Mouse (Mus musculus) B cell, adult 2 months (primary cell): ENCODE data around the gene Rarres2.

Experiments
- DNase-seq, 2 experiments: peaks; one replicate each; pipeline ENCODE4 v3.0.0; 2022

The Rarres2 gene

DNA sequence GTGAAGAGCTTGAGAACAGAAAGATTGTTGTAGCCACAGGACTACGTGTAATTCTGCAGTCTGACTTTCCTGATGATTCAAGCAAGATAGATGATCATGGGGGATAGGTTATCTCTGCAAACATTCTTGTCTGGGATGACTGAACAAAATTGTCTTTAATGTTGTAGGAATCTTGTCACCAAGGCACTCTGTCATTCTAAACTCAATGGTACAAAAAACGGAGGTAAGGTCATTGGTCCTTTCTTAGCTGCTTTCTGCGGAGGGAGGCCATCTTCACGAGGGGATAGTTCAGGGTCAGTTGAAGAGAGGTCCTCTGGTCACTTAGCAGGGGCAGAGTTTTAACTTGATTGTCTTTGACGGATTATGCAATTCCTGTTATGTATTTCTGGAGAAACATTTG, 6.1 kb upstream of the Rarres2 start:
- DNase-seq = no peak

GRCm38 (mm10) chr6:48573981-48574380, 1.4 kb upstream of the Rarres2 start:
- DNase-seq = no peak

- no peak for DNase-seq
Measured at GRCm38 (mm10) chr6:48573280-48573679, 691 bp upstream of the Rarres2 start.

GRCm38 (mm10) chr6:48572014-48572413, 575 bp downstream of the Rarres2 start:
- DNase-seq = no peak

GRCm38 (mm10) chr6:48569065-48569807, 3.4 kb downstream of the Rarres2 start:
- DNase-seq = no peak

GRCm38 (mm10) chr6:48568036-48568984, 4.3 kb downstream of the Rarres2 start:
- no peak for DNase-seq

DNA sequence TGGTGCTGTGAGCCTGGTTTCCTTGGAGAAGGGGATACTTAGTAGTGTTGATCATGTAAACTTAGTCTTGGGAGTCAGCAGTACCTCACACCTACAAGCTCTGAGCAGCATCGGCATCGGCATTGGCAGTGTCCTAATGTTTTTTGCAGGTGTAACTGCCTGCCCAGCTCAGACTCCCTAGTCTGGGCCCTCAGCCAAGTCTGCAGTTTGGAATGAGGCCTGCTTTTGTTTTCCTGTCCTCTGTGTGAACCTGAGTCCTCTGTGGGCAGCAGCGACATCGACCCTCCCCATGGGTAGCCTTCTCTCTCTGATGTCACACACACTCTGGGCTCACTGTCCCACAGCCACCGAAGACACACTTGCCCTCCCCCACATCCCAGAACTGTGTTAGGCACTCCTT, 6.3 kb downstream of the Rarres2 start:
- DNase-seq = no peak

DNA sequence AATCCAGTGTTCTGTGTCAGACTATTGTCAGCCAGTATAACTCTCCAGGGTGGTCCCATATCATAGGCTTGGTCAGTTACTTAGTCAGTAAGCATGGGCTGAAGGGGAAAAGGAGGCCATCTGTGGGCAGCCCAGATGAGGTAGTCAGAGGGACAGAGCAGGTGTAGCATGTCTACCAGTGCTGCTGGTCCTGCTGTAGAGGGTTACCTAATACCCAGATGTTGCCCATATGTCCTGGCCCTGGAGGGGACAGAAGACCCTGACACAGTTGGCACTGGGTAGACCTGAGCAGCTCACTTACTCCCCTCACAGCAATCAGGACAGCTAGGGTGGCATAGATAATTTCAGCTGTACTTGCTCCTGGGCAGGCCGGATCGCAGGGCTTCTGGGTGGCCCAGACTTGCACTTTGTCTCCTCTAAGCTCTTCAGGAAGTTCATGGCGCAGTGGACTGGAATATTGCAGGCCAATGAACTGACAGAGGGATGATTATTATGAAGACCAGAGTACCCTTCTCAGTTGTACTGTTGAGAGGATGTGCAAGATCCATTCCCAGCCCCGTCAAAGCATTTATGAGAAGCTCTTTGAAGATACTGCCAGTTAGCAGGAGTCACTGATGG, 6.8 kb downstream of the Rarres2 start:
- no peak for DNase-seq

DNA sequence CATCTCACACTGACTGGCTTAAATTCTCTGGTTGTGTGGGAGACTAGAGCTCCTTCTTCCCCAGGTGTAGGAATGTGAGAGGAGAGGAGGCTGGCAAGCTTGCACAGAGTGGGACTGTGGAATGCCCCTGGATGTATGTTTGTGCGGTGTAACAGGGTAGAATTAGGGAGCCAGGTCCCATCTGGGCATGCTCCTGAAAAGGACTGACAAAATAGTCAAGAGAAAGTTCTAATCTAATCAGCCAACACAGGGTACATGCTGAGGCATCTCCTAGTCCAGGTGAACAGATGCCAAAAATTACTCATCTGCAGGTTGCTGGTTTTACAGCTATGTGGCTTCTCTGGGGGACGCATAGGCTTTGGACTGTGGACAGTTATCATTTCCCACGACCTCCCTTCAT, 16.6 kb downstream of the Rarres2 start:
- no peak for DNase-seq

DNA sequence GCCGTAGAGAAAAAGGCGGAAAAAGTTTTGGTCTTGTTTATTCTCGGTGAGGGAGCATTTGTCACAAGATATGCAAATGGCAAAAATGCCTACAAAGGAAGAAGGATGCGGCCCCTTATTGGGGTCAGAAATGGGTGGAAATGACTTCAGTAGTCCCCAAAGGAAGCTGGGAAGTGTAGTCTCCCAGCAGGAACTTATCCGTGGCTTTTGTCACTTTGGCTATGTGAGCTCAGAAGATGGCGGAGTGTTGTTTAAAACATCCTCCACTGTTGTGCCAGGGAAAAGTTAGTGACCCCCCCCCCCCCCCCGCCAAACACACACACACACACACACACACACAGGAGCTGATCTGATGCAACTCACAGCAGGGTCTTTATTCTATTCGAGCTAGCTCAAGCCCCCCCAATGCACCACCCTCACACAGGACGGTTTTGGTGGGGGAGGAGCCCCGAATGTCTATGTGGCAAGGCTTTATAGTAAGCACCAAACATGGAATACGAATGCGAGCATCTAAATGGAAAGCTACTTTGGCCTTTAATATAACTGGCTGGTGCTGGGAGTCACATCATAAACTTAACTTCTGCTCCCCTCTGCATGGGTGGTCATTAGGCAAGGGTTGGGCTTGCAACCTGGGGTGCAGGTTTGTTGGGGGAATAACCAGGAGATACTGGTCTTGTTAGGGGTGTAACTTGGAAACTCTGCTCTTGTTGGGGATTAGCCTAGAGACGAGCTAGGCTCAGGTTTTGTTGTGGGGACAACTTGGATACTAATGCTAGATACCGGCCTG, 17.3 kb downstream of the Rarres2 start:
- DNase-seq = peak in 1 of 2 experiments; percentile 22

- DNase-seq = peak; percentile 93 to 95
Measured at GRCm38 (mm10) chr6:48554280-48555103, 18.1 kb downstream of the Rarres2 start, which contains the start of gene Lrrc61. Gene Lrrc61 (plus strand): TSS chr6:48554796.

GRCm38 (mm10) chr6:48553819-48554218, 18.8 kb downstream of the Rarres2 start:
- no peak for DNase-seq

DNA sequence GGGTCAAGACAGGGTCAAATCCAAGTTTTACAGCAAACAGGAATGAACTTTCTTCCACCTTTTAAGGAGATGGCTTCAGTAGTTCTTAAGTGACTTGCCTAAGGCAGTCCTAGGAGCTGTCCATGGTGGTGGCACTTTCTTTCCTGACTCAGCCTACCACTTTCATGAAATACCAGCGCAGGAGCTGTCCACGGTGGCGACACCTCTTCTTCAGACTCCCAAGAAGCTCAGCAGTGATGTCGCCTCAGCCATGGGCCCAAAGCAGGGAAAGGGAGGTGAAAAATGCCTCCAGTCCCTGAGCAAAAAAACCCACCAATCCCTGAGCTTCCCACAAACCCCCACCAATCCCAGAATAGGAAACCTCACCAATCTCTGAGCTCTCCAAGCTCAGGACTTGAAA, 19.7 kb downstream of the Rarres2 start:
- DNase-seq = peak; percentile 45

GRCm38 (mm10) chr6:48548314-48548713, 24.3 kb downstream of the Rarres2 start:
- DNase-seq = no peak

- DNase-seq = no peak
Measured at GRCm38 (mm10) chr6:48546858-48547257, 25.7 kb downstream of the Rarres2 start.

GRCm38 (mm10) chr6:48546271-48546670, 26.3 kb downstream of the Rarres2 start:
- peak; percentile 57 to 58 for DNase-seq

DNA sequence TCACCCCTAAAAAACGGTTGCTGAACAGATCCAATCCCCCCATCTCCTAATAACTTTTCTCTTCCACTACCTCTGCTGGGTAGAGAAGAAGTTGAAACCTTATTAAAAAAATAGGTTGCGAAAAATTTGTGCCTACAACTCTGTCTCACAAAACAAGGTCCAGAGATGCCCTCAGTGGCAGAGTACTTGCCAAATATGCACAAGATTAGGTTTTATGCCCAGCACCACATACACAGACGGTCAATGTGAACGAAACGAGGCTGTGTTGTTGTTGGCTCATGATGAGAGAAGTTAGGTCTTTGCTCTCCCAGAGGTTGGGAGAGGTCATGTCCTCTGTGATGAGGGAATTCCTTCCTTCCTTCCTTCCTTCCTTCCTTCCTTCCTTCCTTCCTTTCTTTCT, 27.3 kb downstream of the Rarres2 start:
- DNase-seq = no peak

GRCm38 (mm10) chr6:48542631-48543030, 30.0 kb downstream of the Rarres2 start:
- DNase-seq = no peak

DNA sequence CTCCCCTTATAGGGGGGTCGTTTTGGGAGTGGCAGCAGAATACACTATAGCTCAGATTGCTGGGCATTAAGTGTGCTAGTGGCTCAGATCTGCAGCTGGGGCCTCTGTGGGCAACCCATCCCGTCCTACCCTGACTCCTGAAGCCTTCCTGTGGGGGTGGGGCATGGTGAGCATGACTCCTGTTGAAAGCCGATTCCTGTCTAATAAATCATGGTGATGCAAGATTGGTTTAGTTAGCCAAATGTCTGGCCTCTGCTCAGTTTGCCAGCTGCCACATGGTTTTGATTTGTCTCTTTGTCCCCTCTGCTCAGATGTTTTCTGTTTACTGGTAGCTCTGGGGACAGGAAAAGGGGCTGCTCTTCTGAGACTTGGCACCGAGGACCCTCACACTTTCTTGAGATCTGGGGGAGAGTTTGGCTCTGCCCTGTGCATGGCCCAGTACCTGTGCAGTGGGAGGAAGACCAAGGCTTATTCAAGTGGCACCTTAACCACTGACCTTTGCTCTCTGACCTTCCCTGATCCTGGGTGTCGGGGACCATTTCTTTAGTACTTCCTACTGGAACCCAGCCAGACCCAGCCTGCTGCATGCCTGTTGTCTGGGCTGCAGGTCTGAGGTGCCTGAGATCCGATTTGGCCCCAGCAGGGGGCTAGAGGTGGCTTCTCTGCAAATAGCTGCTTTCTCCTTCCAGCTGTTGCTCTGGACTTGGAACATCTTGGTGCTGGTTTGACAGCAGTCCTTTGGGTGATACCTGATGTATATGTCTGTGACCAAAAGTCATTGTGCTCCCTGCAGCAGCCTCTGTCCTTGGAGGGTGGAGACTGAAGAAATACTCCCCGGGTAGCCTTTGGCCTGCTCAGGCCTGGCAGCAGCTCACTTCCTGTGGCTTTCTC, 30.8 kb downstream of the Rarres2 start:
- DNase-seq = no peak

DNA sequence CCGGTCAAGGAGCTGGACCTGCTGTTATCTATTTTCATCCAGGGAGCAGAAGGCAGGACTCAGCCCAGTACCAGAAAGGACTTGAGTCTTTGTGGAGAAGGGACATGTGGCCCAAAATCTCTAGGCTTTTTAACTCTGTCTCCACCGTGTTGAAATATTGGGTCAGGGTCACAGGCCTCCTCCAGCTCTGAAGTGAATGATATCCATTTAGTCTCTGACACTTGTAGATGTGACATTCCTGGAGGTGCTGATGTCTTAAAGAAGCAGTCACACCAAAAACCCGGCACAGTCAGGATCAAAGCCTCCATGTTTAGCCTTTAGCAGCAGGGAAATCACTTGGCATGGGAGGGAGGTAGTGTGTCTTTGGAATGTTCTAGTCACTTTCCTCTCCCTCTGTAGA, 31.9 kb downstream of the Rarres2 start:
- DNase-seq = no peak

DNA sequence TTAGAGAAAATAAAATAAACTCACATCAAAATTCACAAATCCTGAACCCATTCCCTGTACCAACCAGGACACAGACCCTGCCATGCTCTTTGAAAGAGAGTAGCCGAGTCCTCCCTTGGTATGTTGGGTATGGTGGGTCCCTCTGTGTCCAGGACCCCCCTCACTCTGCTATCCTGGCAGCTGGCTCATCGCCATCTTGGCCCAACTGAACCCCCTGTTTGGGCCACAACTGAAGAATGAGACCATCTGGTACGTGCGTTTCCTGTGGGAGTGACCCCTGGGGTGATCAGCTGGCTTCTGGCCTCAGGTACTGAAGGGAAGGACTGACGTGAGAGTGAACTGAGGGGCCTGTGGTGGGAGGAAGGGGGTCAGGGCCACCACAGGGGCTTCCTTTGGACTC, 32.7 kb downstream of the Rarres2 start:
- no peak for DNase-seq
